Mouse (Mus musculus): ENCODE data around the gene Slc2a3.
"Not testable (repeated sequence)": the region's sequence is repeated elsewhere in the genome, so short reads cannot be mapped to it uniquely, and the experiment has no call there.

Gene Slc2a3

GRCm38 (mm10) chr6:122764446-122765297, 36.8 kb downstream of the Slc2a3 start:
- DNase-seq (ENCODE audit: low spot score) = no peak

- DNase-seq (ENCODE audit: low spot score) = no peak
Measured at GRCm38 (mm10) chr6:122763844-122764445, 37.5 kb downstream of the Slc2a3 start.

- DNase-seq (ENCODE audit: low spot score) = no peak
Measured at GRCm38 (mm10) chr6:122762952-122763700, 38.3 kb downstream of the Slc2a3 start.

GRCm38 (mm10) chr6:122762480-122762879, 39.0 kb downstream of the Slc2a3 start:
- DNase-seq (ENCODE audit: low spot score) = no peak

GRCm38 (mm10) chr6:122761901-122762300, 39.5 kb downstream of the Slc2a3 start:
- no peak for DNase-seq (ENCODE audit: low spot score)

GRCm38 (mm10) chr6:122761011-122761599, 40.3 kb downstream of the Slc2a3 start:
- no peak for DNase-seq (ENCODE audit: low spot score)

GRCm38 (mm10) chr6:122758732-122759131, 42.7 kb downstream of the Slc2a3 start:
- DNase-seq (ENCODE audit: low spot score) = no peak

GRCm38 (mm10) chr6:122755913-122756312, 45.5 kb downstream of the Slc2a3 start:
- no peak for DNase-seq (ENCODE audit: low spot score)

- DNase-seq (ENCODE audit: low spot score) = no peak
Measured at GRCm38 (mm10) chr6:122750579-122750978, 50.9 kb downstream of the Slc2a3 start.

- no peak for DNase-seq (ENCODE audit: low spot score)
Measured at GRCm38 (mm10) chr6:122744505-122745249, 56.8 kb downstream of the Slc2a3 start.

GRCm38 (mm10) chr6:122743353-122743752, 58.1 kb downstream of the Slc2a3 start:
- DNase-seq (ENCODE audit: low spot score) = no peak

- DNase-seq (ENCODE audit: low spot score) = no peak
Measured at GRCm38 (mm10) chr6:122742228-122742899, 59.1 kb downstream of the Slc2a3 start.

- DNase-seq (ENCODE audit: low spot score) = no peak
Measured at GRCm38 (mm10) chr6:122741460-122742227, 59.8 kb downstream of the Slc2a3 start.

- peak; percentile 47 for DNase-seq (ENCODE audit: low spot score)
Measured at GRCm38 (mm10) chr6:122739952-122740351, 61.5 kb downstream of the Slc2a3 start.

- peak; percentile 49 for DNase-seq (ENCODE audit: low spot score)
Measured at GRCm38 (mm10) chr6:122719942-122720341, 81.5 kb downstream of the Slc2a3 start.

- DNase-seq (ENCODE audit: low spot score) = not testable (repeated sequence)
Measured at GRCm38 (mm10) chr6:122718224-122718623, 83.2 kb downstream of the Slc2a3 start.

- DNase-seq (ENCODE audit: low spot score) = no peak
Measured at GRCm38 (mm10) chr6:122715886-122716285, 85.6 kb downstream of the Slc2a3 start.

GRCm38 (mm10) chr6:122714707-122715365, 86.6 kb downstream of the Slc2a3 start:
- DNase-seq (ENCODE audit: low spot score) = no peak

- DNase-seq (ENCODE audit: low spot score) = not testable (repeated sequence)
Measured at GRCm38 (mm10) chr6:122713116-122713515, 88.3 kb downstream of the Slc2a3 start.

- no peak for DNase-seq (ENCODE audit: low spot score)
Measured at GRCm38 (mm10) chr6:122711455-122711854, 90.0 kb downstream of the Slc2a3 start.
